Mouse (Mus musculus): ENCODE measurements around the gene Gtf2h4. TPM values are rescaled to one million over a fixed set of nuclear protein-coding genes. Genes with fewer than 3 reads are reported as not detected.

Gtf2h4 gene
- total and polyA plus RNA-seq, 2 experiments from 2014 or later = 18.0 to 24.2 TPM

- Histone ChIP-seq H3K27me3 (ENCODE audit: control insufficient read depth, insufficient read depth, low read length) (0 out of 2 replicates have a peak, but pooled peaks cover 3% of the 10 kb centered on the region), H3K9me3 (replicated peaks; ENCODE audit: control insufficient read depth, low read length) (no peaks in the 10 kb centered on the region), H3K9ac (replicated peaks; ENCODE audit: low read depth, low read length) (peak overlapping the region; percentile 40; the same call in 1 of the 2 replicates), H3K4me2 (ENCODE audit: low read depth, low read length) (peak overlapping the region; percentile 59), H3K36me3 (replicated peaks; ENCODE audit: control insufficient read depth, insufficient read depth, low read length) (peaks cover 21% of the 10 kb centered on the region), H3K4me1 (ENCODE audit: control insufficient read depth, insufficient read depth) (peaks cover 14% of the 10 kb centered on the region; the same call in 1 of the 2 replicates), H3K4me3 (ENCODE audit: low read depth, low read length) (peak overlapping the region; percentile 34), H3K27ac (ENCODE audit: low read depth) (peak overlapping the region; percentile 82)
- 6% methylated on average over 1 of the region's 1 CpGs for WGBS
- TF ChIP-seq EP300 (IDR thresholded peaks at IDR 0.05; ENCODE audit: low read depth) (no peak), CTCF (IDR thresholded peaks at IDR 0.05; ENCODE audit: low read depth) (no peak)
- no peak for ATAC-seq (ENCODE audit: insufficient read depth, low read depth)
- DNase-seq (ENCODE audit: low spot score) = no peak
Measured at GRCm38 (mm10) chr17:35697429-35697758, 23.9 kb upstream of the Gtf2h4 start.

GRCm38 (mm10) chr17:35696691-35697090 is 23.2 kb upstream of the Gtf2h4 start:
- TF ChIP-seq CTCF (IDR thresholded peaks at IDR 0.05; ENCODE audit: low read depth) = no peak
- no peak for TF ChIP-seq EP300 (IDR thresholded peaks at IDR 0.05; ENCODE audit: low read depth)
- H3K36me3 ChIP-seq (replicated peaks; ENCODE audit: control insufficient read depth, insufficient read depth, low read length) = peaks cover 28% of the 10 kb centered on the region
- peak overlapping the region; percentile 82 for H3K27ac ChIP-seq (ENCODE audit: low read depth)
- DNase-seq (ENCODE audit: low spot score) (no peak), ATAC-seq (ENCODE audit: insufficient read depth, low read depth) (no peak)
- H3K27me3 ChIP-seq (ENCODE audit: control insufficient read depth, insufficient read depth, low read length) = 0 out of 2 replicates have a peak, but pooled peaks cover 3% of the 10 kb centered on the region
- H3K9me3 ChIP-seq (replicated peaks; ENCODE audit: control insufficient read depth, low read length) = no peaks in the 10 kb centered on the region
- WGBS = 25% methylated on average over 6 of the region's 6 CpGs
- peak overlapping the region; percentile 0; the same call in 1 of the 2 replicates for H3K4me3 ChIP-seq (ENCODE audit: low read depth, low read length)
- H3K4me1 ChIP-seq (ENCODE audit: control insufficient read depth, insufficient read depth) = peaks cover 13% of the 10 kb centered on the region; the same call in 1 of the 2 replicates
- no peak overlapping the region for H3K9ac ChIP-seq (replicated peaks; ENCODE audit: low read depth, low read length)
- H3K4me2 ChIP-seq (ENCODE audit: low read depth, low read length) = peak overlapping the region; percentile 59

- peak; percentile 52 for TF ChIP-seq CTCF (IDR thresholded peaks at IDR 0.05; ENCODE audit: low read depth)
- no peak for TF ChIP-seq EP300 (IDR thresholded peaks at IDR 0.05; ENCODE audit: low read depth)
- H3K9me3 ChIP-seq (replicated peaks; ENCODE audit: control insufficient read depth, low read length) = no peaks in the 10 kb centered on the region
- DNase-seq (ENCODE audit: low spot score) = peak; percentile 47
Measured at GRCm38 (mm10) chr17:35695289-35695688, 21.8 kb upstream of the Gtf2h4 start.

GRCm38 (mm10) chr17:35693906-35694305 is 20.4 kb upstream of the Gtf2h4 start:
- TF ChIP-seq CTCF (IDR thresholded peaks at IDR 0.05; ENCODE audit: low read depth) (no peak), EP300 (IDR thresholded peaks at IDR 0.05; ENCODE audit: low read depth) (no peak)
- no peak overlapping the region for H3K27ac ChIP-seq (ENCODE audit: low read depth)
- H3K4me1 ChIP-seq (ENCODE audit: control insufficient read depth, insufficient read depth) = peaks cover 9% of the 10 kb centered on the region; the same call in 1 of the 2 replicates
- no peak overlapping the region for H3K4me2 ChIP-seq (ENCODE audit: low read depth, low read length)
- ATAC-seq (ENCODE audit: insufficient read depth, low read depth) = no peak
- no peak overlapping the region for H3K9ac ChIP-seq (replicated peaks; ENCODE audit: low read depth, low read length)
- H3K4me3 ChIP-seq (ENCODE audit: low read depth, low read length) = no peak overlapping the region
- no peaks in the 10 kb centered on the region for H3K9me3 ChIP-seq (replicated peaks; ENCODE audit: control insufficient read depth, low read length)
- 62% methylated on average over 5 of the region's 5 CpGs for WGBS
- no peaks in the 10 kb centered on the region for H3K27me3 ChIP-seq (ENCODE audit: control insufficient read depth, insufficient read depth, low read length)
- peaks cover 55% of the 10 kb centered on the region for H3K36me3 ChIP-seq (replicated peaks; ENCODE audit: control insufficient read depth, insufficient read depth, low read length)
- no peak for DNase-seq (ENCODE audit: low spot score)

More at GRCm38 (mm10) chr17:35695289-35695688, 21.8 kb upstream of the Gtf2h4 start:
- H3K4me1 ChIP-seq (ENCODE audit: control insufficient read depth, insufficient read depth) = peaks cover 13% of the 10 kb centered on the region; the same call in 1 of the 2 replicates
- H3K4me3 ChIP-seq (ENCODE audit: low read depth, low read length) = no peak overlapping the region
- no peak overlapping the region for H3K9ac ChIP-seq (replicated peaks; ENCODE audit: low read depth, low read length)
- H3K27ac ChIP-seq (ENCODE audit: low read depth) = no peak overlapping the region
- H3K27me3 ChIP-seq (ENCODE audit: control insufficient read depth, insufficient read depth, low read length) = 0 out of 2 replicates have a peak, but pooled peaks cover 3% of the 10 kb centered on the region
- 89% methylated on average over 2 of the region's 2 CpGs for WGBS
- ATAC-seq (ENCODE audit: insufficient read depth, low read depth) = no peak
- H3K36me3 ChIP-seq (replicated peaks; ENCODE audit: control insufficient read depth, insufficient read depth, low read length) = peaks cover 41% of the 10 kb centered on the region
- H3K4me2 ChIP-seq (ENCODE audit: low read depth, low read length) = no peak overlapping the region

GRCm38 (mm10) chr17:35692368-35692767 is 18.8 kb upstream of the Gtf2h4 start:
- WGBS = 67% methylated on average over 4 of the region's 4 CpGs
- Histone ChIP-seq H3K36me3 (replicated peaks; ENCODE audit: control insufficient read depth, insufficient read depth, low read length) (peaks cover 69% of the 10 kb centered on the region), H3K9me3 (replicated peaks; ENCODE audit: control insufficient read depth, low read length) (no peaks in the 10 kb centered on the region), H3K27me3 (ENCODE audit: control insufficient read depth, insufficient read depth, low read length) (no peaks in the 10 kb centered on the region), H3K27ac (ENCODE audit: low read depth) (no peak overlapping the region), H3K4me1 (ENCODE audit: control insufficient read depth, insufficient read depth) (peaks cover 4% of the 10 kb centered on the region; the same call in 1 of the 2 replicates), H3K9ac (replicated peaks; ENCODE audit: low read depth, low read length) (no peak overlapping the region), H3K4me3 (ENCODE audit: low read depth, low read length) (no peak overlapping the region), H3K4me2 (ENCODE audit: low read depth, low read length) (no peak overlapping the region)
- ATAC-seq (ENCODE audit: insufficient read depth, low read depth) (no peak), DNase-seq (ENCODE audit: low spot score) (no peak)
- TF ChIP-seq CTCF (IDR thresholded peaks at IDR 0.05; ENCODE audit: low read depth) (no peak), EP300 (IDR thresholded peaks at IDR 0.05; ENCODE audit: low read depth) (no peak)

GRCm38 (mm10) chr17:35691811-35692210 is 18.3 kb upstream of the Gtf2h4 start:
- Histone ChIP-seq H3K4me1 (ENCODE audit: control insufficient read depth, insufficient read depth) (no peaks in the 10 kb centered on the region), H3K4me3 (ENCODE audit: low read depth, low read length) (no peak overlapping the region), H3K27me3 (ENCODE audit: control insufficient read depth, insufficient read depth, low read length) (no peaks in the 10 kb centered on the region), H3K4me2 (ENCODE audit: low read depth, low read length) (no peak overlapping the region), H3K9ac (replicated peaks; ENCODE audit: low read depth, low read length) (no peak overlapping the region), H3K27ac (ENCODE audit: low read depth) (no peak overlapping the region), H3K36me3 (replicated peaks; ENCODE audit: control insufficient read depth, insufficient read depth, low read length) (peaks cover 75% of the 10 kb centered on the region), H3K9me3 (replicated peaks; ENCODE audit: control insufficient read depth, low read length) (no peaks in the 10 kb centered on the region)
- TF ChIP-seq EP300 (IDR thresholded peaks at IDR 0.05; ENCODE audit: low read depth) (no peak), CTCF (IDR thresholded peaks at IDR 0.05; ENCODE audit: low read depth) (no peak)
- DNase-seq (ENCODE audit: low spot score) (no peak), ATAC-seq (ENCODE audit: insufficient read depth, low read depth) (no peak)
- WGBS = 73% methylated on average over 4 of the region's 4 CpGs

Data from heart, postnatal 0 days (tissue).